Mouse (Mus musculus) liver, adult 2 months (tissue): ENCODE results near the gene Gm13283. TPM values are rescaled to one million over a fixed set of nuclear protein-coding genes. Genes with fewer than 3 reads are reported as not detected.
"Not testable (repeated sequence)": the region's sequence is repeated elsewhere in the genome, so short reads cannot be mapped to it uniquely, and the experiment has no call there.

Experiments used
- DNase-seq: peaks from one replicate; pipeline ENCODE4 v3.0.0-alpha.2; 2011; ENCODE audit warnings: low read depth, low spot score; ENCODE audit errors: extremely low read depth
- H3K27ac ChIP-seq: fragments of 200-500 bp; replicated peaks from 2 replicates; pipeline ENCODE4 v1.5.1; 2012; ENCODE audit warnings: low read depth, mild to moderate bottlenecking, control low read depth, inconsistent platforms, low read length; ENCODE audit not compliant: insufficient read depth
- H3K27me3 ChIP-seq: fragments of 200-500 bp; 2 replicates; pipeline ENCODE4 v1.6.1; 2012; ENCODE audit warnings: mild to moderate bottlenecking, moderate library complexity, low read length, inconsistent platforms; ENCODE audit not compliant: control insufficient read depth, insufficient read depth
- H3K36me3 ChIP-seq: fragments of 200-500 bp; 2 replicates; pipeline ENCODE4 v1.6.1; 2012; ENCODE audit warnings: low read length, inconsistent platforms; ENCODE audit not compliant: control insufficient read depth, insufficient read depth
- H3K4me1 ChIP-seq: fragments of 200-500 bp; 2 replicates; pipeline ENCODE4 v1.6.1; 2011; ENCODE audit warnings: low read length; ENCODE audit not compliant: control insufficient read depth, insufficient read depth
- H3K4me3 ChIP-seq: fragments of 200-500 bp; 2 replicates; pipeline ENCODE4 v1.5.1; 2011; ENCODE audit warnings: low read depth, mild to moderate bottlenecking, control low read depth, low read length, moderate library complexity; ENCODE audit not compliant: insufficient read depth
- H3K79me2 ChIP-seq: fragments of 200-500 bp; 2 replicates; pipeline ENCODE4 v1.6.1; 2012; ENCODE audit warnings: inconsistent platforms, mild to moderate bottlenecking, low read length, moderate library complexity; ENCODE audit not compliant: control insufficient read depth, insufficient read depth
- H3K9ac ChIP-seq: fragments of 200-500 bp; 2 replicates; pipeline ENCODE4 v1.6.1; 2012; ENCODE audit warnings: low read depth, mild to moderate bottlenecking, control low read depth, inconsistent platforms, low read length
- CTCF ChIP-seq: fragments of 200-500 bp; IDR thresholded peaks from 2 replicates; pipeline ENCODE4 v1.5.1; 2011; ENCODE audit warnings: low read depth, low read length, control low read depth
- POLR2A ChIP-seq: fragments of 200-500 bp; IDR thresholded peaks from 2 replicates; pipeline ENCODE4 v1.6.1; 2011; ENCODE audit warnings: low read length, control low read depth; ENCODE audit not compliant: insufficient read depth; ENCODE audit errors: extremely low read depth
- WGBS: fragments of 180-500 bp; shearing (Covaris S2); methylation state at CpG from one replicate; pipeline ENCODE4 v1.1.7; 2018; 5-methylcytosine and 5-hydroxymethylcytosine counted together
- polyA plus RNA-seq: library from polyadenylated mRNA; depleted of rRNA; stranded (reverse); fragments of >200 nt; gene quantifications from 2 replicates; pipeline ENCODE4 v1.2.3, GENCODE M21; 2012
- total RNA-seq: library from RNA; depleted of rRNA; stranded (reverse); fragments of >200 nt; gene quantifications from 2 replicates; pipeline ENCODE4 v1.2.3, GENCODE M21; 2014

Gene Gm13283
- total and polyA plus RNA-seq, 2 experiments: not detected

DNA sequence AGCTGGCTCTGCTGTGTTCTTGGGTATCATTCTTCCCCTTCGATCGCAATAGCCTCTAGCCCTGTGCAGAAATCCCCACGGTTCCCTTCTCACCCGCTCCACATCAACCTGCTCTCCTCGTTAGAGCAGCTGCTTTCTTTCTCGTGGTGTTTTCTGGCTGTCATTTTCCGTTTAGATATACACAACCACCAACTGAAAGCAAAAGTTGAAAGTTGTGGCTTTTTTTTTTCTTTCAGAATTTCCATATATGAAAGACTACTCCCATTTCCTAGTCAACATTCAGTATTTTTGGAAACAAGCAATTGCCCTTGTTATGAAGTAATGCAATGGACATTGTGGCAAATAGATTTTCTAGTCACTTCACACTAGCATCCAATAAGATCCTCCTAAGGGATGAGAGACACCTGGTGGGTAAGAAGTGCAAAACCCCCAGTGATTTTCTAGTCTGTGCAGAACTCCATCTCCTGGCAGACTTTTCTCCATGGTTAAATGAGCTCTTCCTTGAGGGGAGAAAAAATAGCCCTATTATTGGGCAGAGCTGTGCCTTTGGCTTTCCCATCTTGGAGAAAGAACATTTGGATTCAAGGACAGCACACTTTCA lies 17.0 kb upstream of the Gm13283 start:
- WGBS: 85% methylated on average over 7 of the region's 7 CpGs
- TF ChIP-seq CTCF (no peak), POLR2A (no peak)
- H3K36me3 ChIP-seq: no peaks in the 10 kb centered on the region

DNA sequence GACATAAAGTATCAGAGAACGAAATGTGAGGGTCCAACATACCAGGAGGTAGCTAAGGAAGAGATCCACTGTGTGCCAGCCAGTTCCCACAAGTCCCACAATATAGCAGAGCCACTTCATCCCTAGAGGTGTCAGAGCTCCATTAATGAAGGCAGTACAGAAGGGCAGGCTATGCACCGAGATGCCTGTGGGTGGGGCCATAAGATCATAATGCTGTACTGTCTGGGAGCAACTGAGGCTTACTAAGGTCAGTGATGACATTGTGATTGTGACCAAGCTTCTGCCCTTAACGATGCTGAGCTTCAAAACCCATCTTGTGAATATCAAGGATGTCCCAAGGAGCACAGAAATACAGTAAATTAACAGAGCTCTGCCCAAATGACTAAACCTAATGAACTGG lies 15.7 kb upstream of the Gm13283 start:
- H3K79me2 ChIP-seq: no peaks in the 10 kb centered on the region
- DNase-seq: no peak
- H3K9ac ChIP-seq: no peak overlapping the region
- H3K36me3 ChIP-seq: no peaks in the 10 kb centered on the region
- H3K4me3 ChIP-seq: no peak overlapping the region
- no peak overlapping the region for H3K27ac ChIP-seq
- TF ChIP-seq CTCF (peak; percentile 39), POLR2A (no peak)
- 59% methylated on average over 3 of the region's 3 CpGs for WGBS
- H3K27me3 ChIP-seq: no peaks in the 10 kb centered on the region
- no peaks in the 10 kb centered on the region for H3K4me1 ChIP-seq

More for the DNA sequence above, 17.0 kb upstream of the Gm13283 start:
- no peak overlapping the region for H3K4me3 ChIP-seq
- H3K27me3 ChIP-seq: no peaks in the 10 kb centered on the region
- H3K4me1 ChIP-seq: no peaks in the 10 kb centered on the region
- no peak overlapping the region for H3K9ac ChIP-seq
- H3K79me2 ChIP-seq: no peaks in the 10 kb centered on the region
- DNase-seq: no peak
- no peak overlapping the region for H3K27ac ChIP-seq

DNA sequence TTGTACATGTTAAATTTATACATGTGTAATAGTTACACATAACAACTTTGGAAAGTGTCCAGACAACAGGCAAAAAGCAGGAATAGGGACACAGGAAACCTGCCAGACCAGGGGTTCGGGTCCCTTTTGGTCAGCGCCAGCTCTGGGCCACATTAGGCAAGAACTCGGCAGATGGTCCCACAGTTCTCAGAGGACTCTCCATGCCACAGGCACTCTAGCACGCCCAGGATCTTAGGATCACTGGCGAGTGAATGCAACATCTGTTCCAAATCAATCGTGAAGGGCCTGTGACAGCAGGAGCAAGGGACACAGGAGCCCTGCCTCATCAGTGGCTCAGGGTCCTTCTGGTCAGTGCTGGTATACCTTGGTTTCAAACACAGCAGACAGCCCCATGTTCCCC lies 10.0 kb upstream of the Gm13283 start:
- WGBS: 82% methylated on average over 6 of the region's 6 CpGs
- no peaks in the 10 kb centered on the region for H3K36me3 ChIP-seq

DNA sequence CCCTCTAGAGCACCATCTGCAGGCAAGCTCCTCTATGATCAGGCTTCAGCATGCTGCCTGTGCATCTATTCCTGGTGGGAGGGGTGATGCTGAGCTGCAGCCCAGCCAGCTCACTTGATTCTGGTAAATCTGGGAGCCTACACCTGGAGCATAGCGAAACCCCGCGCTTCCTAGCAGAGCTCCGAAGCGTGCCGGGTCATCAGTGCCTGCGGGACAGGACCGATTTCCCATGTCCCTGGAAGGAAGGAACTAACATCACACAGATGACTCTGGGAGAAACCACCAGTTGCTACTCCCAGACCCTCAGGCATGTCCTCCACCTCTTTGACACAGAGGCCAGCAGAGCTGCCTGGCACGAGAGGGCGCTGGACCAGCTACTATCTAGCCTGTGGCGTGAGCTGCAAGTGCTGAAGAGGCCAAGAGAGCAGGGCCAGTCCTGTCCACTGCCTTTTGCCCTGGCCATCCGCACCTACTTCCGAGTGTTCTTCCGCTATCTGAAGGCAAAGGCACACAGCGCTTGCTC lies 5.0 kb upstream of the Gm13283 start, which contains the start of gene Gm13271:
Gm13271 (plus strand) TSS at position 51 of the 523 bp plus-strand sequence.
- H3K9ac ChIP-seq, H3K27ac ChIP-seq, DNase-seq, H3K27me3 ChIP-seq, H3K4me3 ChIP-seq, H3K79me2 ChIP-seq, H3K4me1 ChIP-seq, H3K36me3 ChIP-seq: not testable (repeated sequence)
- WGBS: 81% methylated on average over 15 of the region's 15 CpGs

More for the DNA sequence above, 10.0 kb upstream of the Gm13283 start:
- DNase-seq: no peak
- Histone ChIP-seq H3K9ac (no peak overlapping the region), H3K27ac (no peak overlapping the region), H3K79me2 (no peaks in the 10 kb centered on the region), H3K4me1 (no peaks in the 10 kb centered on the region), H3K27me3 (no peaks in the 10 kb centered on the region), H3K4me3 (no peak overlapping the region)
- no peak for TF ChIP-seq CTCF
- TF ChIP-seq POLR2A: no peak

DNA sequence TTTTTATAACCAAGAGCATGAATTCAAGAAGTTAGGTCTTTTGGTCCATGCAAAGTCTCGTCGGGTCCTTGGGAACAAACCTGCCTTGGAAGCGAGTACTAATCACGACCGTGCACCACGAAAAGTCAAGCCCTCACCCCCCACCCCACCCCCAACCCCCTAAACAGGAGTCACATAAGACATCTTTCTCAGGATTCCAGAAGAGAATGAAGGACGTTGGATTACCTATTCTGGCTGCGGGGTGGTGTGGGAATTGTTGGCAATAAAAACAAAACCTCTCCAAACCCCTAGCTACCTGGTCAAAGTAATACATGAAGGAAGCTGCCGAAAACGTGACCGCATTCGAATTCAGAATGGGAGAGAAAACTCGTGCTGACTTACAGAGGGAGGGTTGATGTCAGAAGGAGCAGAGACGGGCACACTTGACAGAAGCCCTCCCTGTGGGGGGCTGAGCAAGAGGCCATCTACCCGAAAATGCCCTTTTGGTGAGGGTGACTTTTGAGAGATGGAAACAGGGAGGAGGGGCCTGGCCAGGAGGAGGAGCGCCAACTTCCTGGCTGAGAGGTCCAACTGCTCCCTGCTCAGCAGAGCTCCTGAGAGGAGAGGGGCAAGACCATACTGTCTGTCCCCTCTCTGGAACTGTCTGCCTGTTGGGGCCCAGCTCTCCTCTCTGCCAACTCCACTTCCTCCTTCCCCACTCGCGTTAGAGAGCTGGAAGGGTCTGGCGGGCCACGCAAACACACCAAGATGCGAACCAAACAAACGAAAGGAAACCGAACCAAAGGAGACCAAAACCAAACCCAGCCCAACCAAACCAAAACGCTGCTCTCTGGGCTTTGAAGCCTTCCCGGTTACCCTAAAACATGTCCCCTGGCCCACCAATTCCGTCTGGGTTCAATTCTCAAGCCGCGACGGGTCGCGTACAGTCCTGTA lies 3.1 kb upstream of the Gm13283 start:
- Histone ChIP-seq H3K4me3 (peak overlapping the region; percentile 46), H3K27ac (peak overlapping the region; percentile 78), H3K9ac (peak overlapping the region; percentile 79)
- not testable (repeated sequence) for H3K36me3 ChIP-seq, H3K27me3 ChIP-seq, DNase-seq, H3K4me1 ChIP-seq, H3K79me2 ChIP-seq
- WGBS: 10% methylated on average over 29 of the region's 31 CpGs

DNA sequence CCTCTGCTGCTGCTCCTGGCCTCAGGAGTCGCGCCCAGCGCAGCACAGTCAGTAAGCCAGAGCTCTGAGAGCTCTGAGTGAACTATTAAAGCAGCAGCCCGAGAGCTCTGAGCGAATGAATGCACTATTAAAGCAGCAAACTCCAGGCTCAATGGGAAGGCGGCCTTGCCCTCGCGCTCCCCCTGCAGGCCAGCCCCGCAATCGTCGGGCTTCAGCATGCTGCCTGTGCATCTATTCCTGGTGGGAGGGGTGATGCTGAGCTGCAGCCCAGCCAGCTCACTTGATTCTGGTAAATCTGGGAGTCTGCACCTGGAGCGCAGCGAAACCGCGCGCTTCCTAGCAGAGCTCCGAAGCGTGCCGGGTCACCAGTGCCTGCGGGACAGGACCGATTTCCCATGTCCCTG lies 2.3 kb upstream of the Gm13283 start:
- peak; percentile 71 for DNase-seq
- WGBS: 0% methylated on average over 21 of the region's 21 CpGs

DNA sequence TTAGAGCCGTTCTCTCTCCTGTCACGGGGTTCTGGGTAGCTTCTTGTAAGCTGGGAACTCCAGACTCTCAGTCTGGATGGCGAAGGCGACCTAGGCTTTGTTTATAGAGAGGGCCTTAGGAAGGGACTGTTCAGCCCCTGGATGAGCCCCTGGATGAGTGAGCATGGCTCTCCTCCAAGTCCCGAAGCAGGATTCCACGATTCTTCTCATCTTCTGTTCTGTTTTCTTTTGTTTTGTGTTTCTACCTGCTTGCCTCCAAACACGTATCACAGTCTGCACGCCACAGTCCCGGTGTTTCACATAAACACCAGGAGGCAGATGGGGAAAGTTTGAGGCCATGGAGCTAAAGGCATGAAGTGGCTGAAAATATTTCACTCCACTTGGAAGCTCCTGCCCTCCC lies 1.2 kb upstream of the Gm13283 start:
- 81% methylated on average over 9 of the region's 9 CpGs for WGBS
- not testable (repeated sequence) for H3K36me3 ChIP-seq, H3K27me3 ChIP-seq, H3K79me2 ChIP-seq, H3K4me1 ChIP-seq, H3K4me3 ChIP-seq, H3K27ac ChIP-seq, DNase-seq, H3K9ac ChIP-seq

More for the DNA sequence above, 2.3 kb upstream of the Gm13283 start:
- peak; percentile 73 for TF ChIP-seq CTCF
- Histone ChIP-seq H3K4me3 (peak overlapping the region; percentile 46), H3K9ac (0 out of 2 replicates have a peak overlapping the region, but pooled peaks have one; percentile 79)
- not testable (repeated sequence) for H3K4me1 ChIP-seq, H3K27me3 ChIP-seq, H3K27ac ChIP-seq, H3K79me2 ChIP-seq, H3K36me3 ChIP-seq
